Mouse (Mus musculus) c-Kit-positive CD71-positive TER-119-positive erythroid progenitor cells, embryonic 14.5 days (primary cell): ENCODE measurements around the gene Cfap126.
"Not testable (repeated sequence)": the region's sequence is repeated elsewhere in the genome, so short reads cannot be mapped to it uniquely, and the experiment has no call there.

Experiments used
- DNase-seq: peaks from one replicate; pipeline ENCODE4 v3.0.0-alpha.2; 2013; ENCODE audit warnings: low spot score

Gene Cfap126

GRCm38 (mm10) chr1:171113873-171114299 is at the start of gene Cfap126:
TSS of gene Cfap126 (plus strand) at chr1:171113918.
- peak; percentile 64 for DNase-seq

DNA sequence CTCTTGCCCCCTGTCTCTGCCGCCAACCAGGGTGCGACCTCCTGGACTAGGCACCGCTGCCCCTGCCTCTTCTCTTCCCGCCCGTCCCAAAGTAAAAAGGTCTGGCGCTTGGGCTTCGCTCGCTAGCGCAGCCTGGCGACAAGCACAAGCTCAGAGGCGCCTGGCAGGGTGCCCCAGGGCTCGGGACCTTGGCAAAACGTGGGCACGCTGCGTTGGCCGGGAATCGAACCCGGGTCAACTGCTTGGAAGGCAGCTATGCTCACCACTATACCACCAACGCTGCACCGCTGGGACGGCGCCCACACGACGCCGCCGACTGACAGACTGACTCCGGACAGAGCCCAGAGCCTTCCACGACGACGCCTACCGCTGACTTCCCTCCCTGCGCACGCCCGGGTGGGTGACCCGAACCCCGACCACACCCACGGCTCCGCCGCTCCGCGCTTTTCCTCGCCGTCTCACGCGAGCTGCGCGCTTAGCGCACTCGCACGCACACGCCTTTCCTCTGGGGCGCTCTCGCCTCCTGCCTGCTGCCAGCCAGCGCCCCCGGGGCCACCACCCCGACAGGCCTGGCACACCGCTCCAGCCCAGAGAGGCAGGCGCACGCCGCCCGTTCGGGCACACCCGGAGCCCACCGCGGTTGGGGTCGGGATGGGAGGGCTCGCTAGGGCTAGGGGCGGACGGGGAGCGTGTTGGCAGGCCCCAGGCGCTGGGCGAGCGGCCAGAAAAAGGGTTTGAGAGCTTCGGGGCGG is 49.1 kb upstream of the Cfap126 start, which contains the start of gene Fcgr3:
TSS of gene Fcgr3 (minus strand) at position 445 of the 752 bp plus-strand sequence.
- DNase-seq, result peak; percentile 90

- DNase-seq, result not testable (repeated sequence)
Measured at GRCm38 (mm10) chr1:171065243-171065587, 48.5 kb upstream of the Cfap126 start.

GRCm38 (mm10) chr1:171065768-171066167 is 48.0 kb upstream of the Cfap126 start:
- not testable (repeated sequence) for DNase-seq

GRCm38 (mm10) chr1:171066583-171066982 is 47.1 kb upstream of the Cfap126 start:
- DNase-seq, result not testable (repeated sequence)

GRCm38 (mm10) chr1:171067928-171068327 is 45.8 kb upstream of the Cfap126 start:
- not testable (repeated sequence) for DNase-seq

GRCm38 (mm10) chr1:171069508-171069907 is 44.2 kb upstream of the Cfap126 start:
- not testable (repeated sequence) for DNase-seq

DNA sequence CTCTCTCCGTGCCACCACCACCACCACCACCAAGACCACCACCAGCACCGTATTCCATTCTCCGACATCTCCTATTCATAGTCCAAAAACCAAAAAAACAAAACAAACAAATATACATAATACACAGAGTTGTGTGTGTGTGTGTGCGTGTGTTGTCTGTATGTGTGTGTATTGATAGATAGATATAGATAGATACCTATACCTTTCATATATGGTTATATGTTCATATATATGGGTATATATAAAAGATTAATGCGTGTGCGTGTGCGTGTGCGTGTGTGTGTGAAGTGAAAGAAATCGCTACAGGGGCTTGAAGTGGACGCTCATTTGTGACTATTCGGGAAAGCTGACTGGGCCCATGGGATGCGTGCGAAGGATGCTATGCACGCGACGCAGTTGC is 42.8 kb upstream of the Cfap126 start:
- DNase-seq, result not testable (repeated sequence)

DNA sequence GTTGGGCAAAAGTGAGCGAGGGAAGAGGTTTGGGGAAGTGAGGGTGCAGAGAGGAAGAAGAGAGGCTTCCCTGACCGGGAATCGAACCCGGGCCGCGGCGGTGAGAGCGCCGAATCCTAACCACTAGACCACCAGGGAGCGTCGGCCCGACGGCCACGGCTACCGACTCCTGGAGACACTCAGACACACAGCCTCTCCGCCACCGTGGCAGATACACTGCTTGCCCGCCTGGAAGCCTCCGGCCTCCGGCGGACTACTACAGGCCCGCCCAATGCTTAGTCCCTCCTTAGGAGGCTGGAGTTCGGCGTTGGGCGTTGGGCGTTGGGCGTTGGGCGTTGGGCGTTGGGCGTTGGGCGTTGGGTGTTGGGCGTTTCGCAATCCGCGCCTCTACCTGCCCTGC is 42.0 kb upstream of the Cfap126 start:
- DNase-seq, result not testable (repeated sequence)

DNA sequence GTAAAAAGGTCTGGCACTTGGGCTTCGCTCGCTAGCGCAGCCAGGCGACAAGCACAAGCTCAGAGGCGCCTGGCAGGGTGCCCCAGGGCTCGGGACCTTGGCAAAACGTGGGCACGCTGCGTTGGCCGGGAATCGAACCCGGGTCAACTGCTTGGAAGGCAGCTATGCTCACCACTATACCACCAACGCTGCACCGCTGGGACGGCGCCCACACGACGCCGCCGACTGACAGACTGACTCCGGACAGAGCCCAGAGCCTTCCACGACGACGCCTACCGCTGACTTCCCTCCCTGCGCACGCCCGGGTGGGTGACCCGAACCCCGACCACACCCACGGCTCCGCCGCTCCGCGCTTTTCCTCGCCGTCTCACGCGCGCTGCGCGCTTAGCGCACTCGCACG is 41.5 kb upstream of the Cfap126 start:
- not testable (repeated sequence) for DNase-seq

GRCm38 (mm10) chr1:171074283-171074682 is 39.4 kb upstream of the Cfap126 start:
- DNase-seq, result peak; percentile 77

DNA sequence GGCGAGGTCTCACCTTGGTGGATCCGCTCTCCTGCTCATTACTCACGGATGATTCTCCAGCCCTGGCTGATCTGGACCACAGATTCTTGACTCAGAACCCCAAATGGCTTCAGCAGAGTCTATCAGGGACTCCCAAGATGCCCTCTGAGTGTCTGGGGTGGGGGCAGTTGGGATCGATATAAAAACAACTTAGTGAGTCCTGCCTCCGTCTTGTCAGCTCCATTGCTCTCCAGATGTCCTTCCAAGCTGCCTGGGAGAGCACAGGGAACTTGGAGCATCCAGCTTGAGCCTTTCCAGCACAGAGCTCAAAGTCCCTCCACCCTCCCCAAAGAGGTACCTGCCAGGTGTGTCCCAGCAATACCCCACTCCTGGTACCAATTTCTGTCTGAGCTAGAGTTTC is 37.5 kb upstream of the Cfap126 start:
- DNase-seq, result not testable (repeated sequence)

GRCm38 (mm10) chr1:171077192-171077591 is 36.5 kb upstream of the Cfap126 start:
- not testable (repeated sequence) for DNase-seq

DNA sequence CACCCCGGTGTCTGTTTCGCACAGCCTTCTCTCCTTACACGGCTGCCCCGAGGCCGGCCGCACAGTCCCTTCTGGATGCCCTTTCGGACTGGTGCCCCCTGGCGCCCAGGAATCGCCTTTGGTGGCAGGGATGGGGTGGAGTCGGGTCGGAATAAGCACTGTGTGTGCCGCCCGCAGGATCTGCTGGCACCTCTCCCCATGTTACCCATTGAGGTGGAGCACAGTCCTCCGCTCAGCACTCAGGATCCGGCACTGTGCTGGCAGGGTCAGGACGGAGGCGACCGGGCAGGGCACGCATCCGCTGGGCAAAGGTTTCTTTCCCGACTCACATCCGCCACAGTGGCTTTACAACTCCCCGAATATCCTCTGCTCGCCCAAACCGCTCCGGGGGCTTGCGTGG is 35.8 kb upstream of the Cfap126 start:
- not testable (repeated sequence) for DNase-seq

GRCm38 (mm10) chr1:171078419-171078818 is 35.3 kb upstream of the Cfap126 start:
- DNase-seq, result not testable (repeated sequence)

DNA sequence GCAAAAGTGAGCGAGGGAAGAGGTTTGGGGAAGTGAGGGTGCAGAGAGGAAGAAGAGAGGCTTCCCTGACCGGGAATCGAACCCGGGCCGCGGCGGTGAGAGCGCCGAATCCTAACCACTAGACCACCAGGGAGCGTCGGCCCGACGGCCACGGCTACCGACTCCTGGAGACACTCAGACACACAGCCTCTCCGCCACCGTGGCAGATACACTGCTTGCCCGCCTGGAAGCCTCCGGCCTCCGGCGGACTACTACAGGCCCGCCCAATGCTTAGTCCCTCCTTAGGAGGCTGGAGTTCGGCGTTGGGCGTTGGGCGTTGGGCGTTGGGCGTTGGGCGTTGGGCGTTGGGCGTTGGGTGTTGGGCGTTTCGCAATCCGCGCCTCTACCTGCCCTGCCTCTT is 34.4 kb upstream of the Cfap126 start:
- DNase-seq, result not testable (repeated sequence)

GRCm38 (mm10) chr1:171079825-171080224 is 33.9 kb upstream of the Cfap126 start:
- DNase-seq, result not testable (repeated sequence)

DNA sequence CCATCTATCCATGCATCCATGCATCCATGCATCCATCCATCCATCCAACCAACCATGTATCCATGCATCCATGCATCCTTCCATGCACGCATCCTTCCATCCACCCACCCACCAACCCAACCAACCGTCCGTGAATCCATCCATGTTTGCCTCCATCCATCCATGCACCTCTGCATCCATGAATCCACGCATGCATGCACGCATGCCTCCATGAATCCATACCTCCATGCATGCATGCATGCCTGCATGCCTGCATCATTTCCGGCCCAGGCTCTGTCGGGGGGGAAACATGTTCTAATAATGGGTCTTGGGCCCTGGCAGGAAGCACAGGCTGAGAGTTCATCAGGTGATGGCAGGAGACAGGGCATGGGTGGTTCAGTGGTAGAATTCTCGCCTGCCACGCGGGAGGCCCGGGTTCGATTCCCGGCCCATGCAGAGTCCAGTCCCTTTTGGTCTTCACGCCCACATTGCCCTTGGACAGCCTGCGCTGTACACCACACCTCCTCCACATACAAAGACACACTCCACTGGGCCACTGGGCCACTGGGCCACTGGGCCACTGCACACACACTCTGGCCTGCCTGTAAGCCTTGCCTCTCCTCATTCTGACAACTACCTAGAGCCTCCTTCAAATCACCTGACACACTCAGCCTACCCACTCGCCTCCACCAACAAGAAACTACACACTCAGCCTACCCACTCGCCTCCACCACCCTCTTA is 32.0 kb upstream of the Cfap126 start:
- DNase-seq, result not testable (repeated sequence)

DNA sequence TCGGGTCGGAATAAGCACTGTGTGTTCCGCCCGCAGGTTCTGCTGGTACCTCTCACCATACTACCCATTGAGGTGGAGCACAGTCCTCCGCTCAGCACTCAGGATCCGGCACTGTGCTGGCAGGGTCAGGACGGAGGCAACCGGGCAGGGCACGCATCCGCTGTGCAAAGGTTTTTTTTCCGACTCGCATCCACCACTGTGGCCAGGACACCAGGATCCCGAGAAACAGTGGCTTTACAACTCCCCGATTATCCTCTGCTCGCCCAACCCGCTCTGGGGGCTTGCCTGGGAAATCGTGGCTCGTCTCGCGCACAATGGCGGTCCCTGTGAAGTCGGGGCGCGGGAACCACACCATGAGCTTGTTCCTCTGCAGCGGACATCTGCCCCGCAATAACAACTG is 28.0 kb upstream of the Cfap126 start:
- DNase-seq, result no peak

DNA sequence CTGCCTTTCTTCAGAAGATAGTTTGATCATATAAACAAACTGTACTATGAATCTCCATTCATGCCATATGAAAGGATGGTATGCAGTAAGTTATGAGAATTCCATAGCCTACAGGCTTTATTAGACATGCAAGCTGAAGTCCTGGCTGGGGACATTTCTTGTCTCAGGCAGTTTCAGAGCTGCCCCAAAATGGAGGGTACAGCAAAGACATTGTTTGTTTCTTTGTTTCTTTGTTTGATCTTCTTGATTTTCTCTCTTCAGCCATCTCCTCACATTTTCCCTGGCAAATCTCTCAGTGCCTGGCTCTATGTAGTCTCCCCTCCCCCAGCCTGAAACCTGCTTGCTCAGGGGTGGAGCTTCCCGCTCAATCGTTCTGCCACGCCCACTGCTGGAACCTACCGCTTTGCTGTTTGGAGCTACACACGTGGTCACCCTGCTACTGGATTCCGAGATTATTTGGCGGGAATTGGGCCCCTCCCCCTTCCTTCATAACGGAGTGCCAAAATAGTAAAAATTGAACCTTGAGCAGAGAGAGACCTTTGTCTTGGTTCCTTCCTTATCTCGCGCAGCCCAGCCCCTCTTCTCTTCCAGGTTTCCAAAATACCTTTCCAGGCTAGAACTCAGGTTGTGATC is 25.4 kb upstream of the Cfap126 start:
- not testable (repeated sequence) for DNase-seq

- no peak for DNase-seq
Measured at GRCm38 (mm10) chr1:171089891-171090290, 23.8 kb upstream of the Cfap126 start.

- no peak for DNase-seq
Measured at GRCm38 (mm10) chr1:171090761-171091160, 23.0 kb upstream of the Cfap126 start.

GRCm38 (mm10) chr1:171094424-171094823 is 19.3 kb upstream of the Cfap126 start:
- no peak for DNase-seq
